8 mouse cellular contexts compared by ENCODE assay signal in genomic region chr1:193174143-193174733, GRCm38 (mm10). TPM values are rescaled to one million over a fixed set of nuclear protein-coding genes. Genes with fewer than 3 reads are reported as not detected.
DNase-seq lines count a peak whose midpoint lies in the region; ATAC-seq and TF ChIP-seq lines count a peak whose summit lies in the region.

No protein-coding gene starts in this region.

- no peak for TF ChIP-seq CTCF in lung, embryonic 14.5 days (IDR thresholded peaks at IDR 0.05; ENCODE audit: low read depth)

- H3K4me2 ChIP-seq in lung, embryonic 14.5 days: peak overlapping the region; percentile 85
- H3K4me2 ChIP-seq in embryonic facial prominence, embryonic 12.5 days (replicated peaks): peak overlapping the region; percentile 63
- H3K4me2 ChIP-seq in intestine, embryonic 14.5 days (ENCODE audit: low read length): peak overlapping the region; percentile 71
- H3K4me2 ChIP-seq in neural tube, embryonic 14.5 days (ENCODE audit: low read depth, low read length): peak overlapping the region; percentile 78

- H3K9ac ChIP-seq in lung, embryonic 14.5 days: peak overlapping the region; percentile 81
- peak overlapping the region; percentile 67; the same call in 1 of the 2 replicates for H3K9ac ChIP-seq in embryonic facial prominence, embryonic 12.5 days
- H3K9ac ChIP-seq in intestine, embryonic 14.5 days (ENCODE audit: low read length): peak overlapping the region; percentile 65
- H3K9ac ChIP-seq in neural tube, embryonic 14.5 days (replicated peaks; ENCODE audit: low read depth, low read length): no peak overlapping the region

- no peaks in the 10 kb centered on the region for H3K9me3 ChIP-seq in lung, embryonic 14.5 days (ENCODE audit: low read depth, low read length)
- no peaks in the 10 kb centered on the region for H3K9me3 ChIP-seq in embryonic facial prominence, embryonic 12.5 days
- no peaks in the 10 kb centered on the region for H3K9me3 ChIP-seq in intestine, embryonic 14.5 days (ENCODE audit: control insufficient read depth, low read length)
- H3K9me3 ChIP-seq in neural tube, embryonic 14.5 days (ENCODE audit: control insufficient read depth, low read length): no peaks in the 10 kb centered on the region

- H3K36me3 ChIP-seq in lung, embryonic 14.5 days (ENCODE audit: insufficient read depth): no peaks in the 10 kb centered on the region
- H3K36me3 ChIP-seq in embryonic facial prominence, embryonic 12.5 days: no peaks in the 10 kb centered on the region
- no peaks in the 10 kb centered on the region for H3K36me3 ChIP-seq in intestine, embryonic 14.5 days (ENCODE audit: control insufficient read depth, insufficient read depth, low read length)
- no peaks in the 10 kb centered on the region for H3K36me3 ChIP-seq in neural tube, embryonic 14.5 days (ENCODE audit: control insufficient read depth, insufficient read depth, low read length)

- H3K27ac ChIP-seq in lung, embryonic 14.5 days (ENCODE audit: low read depth): peak overlapping the region; percentile 85
- 0 out of 2 replicates have a peak overlapping the region, but pooled peaks have one; percentile 82 for H3K27ac ChIP-seq in embryonic facial prominence, embryonic 12.5 days
- H3K27ac ChIP-seq in intestine, embryonic 14.5 days (ENCODE audit: low read depth): peak overlapping the region; percentile 81
- H3K27ac ChIP-seq in neural tube, embryonic 14.5 days (ENCODE audit: low read depth, low read length): no peak overlapping the region

- H3K4me3 ChIP-seq in lung, embryonic 14.5 days (ENCODE audit: low read depth, low read length): peak overlapping the region; percentile 63
- peak overlapping the region; percentile 61 for H3K4me3 ChIP-seq in embryonic facial prominence, embryonic 12.5 days
- H3K4me3 ChIP-seq in intestine, embryonic 14.5 days (ENCODE audit: low read depth, low read length): peak overlapping the region; percentile 50
- peak overlapping the region; percentile 74 for H3K4me3 ChIP-seq in neural tube, embryonic 14.5 days (ENCODE audit: low read depth, low read length)

- H3K27me3 ChIP-seq in lung, embryonic 14.5 days (ENCODE audit: insufficient read depth, low read length): no peaks in the 10 kb centered on the region
- no peaks in the 10 kb centered on the region for H3K27me3 ChIP-seq in embryonic facial prominence, embryonic 12.5 days
- H3K27me3 ChIP-seq in intestine, embryonic 14.5 days (replicated peaks; ENCODE audit: control insufficient read depth, insufficient read depth, low read length): no peaks in the 10 kb centered on the region
- H3K27me3 ChIP-seq in neural tube, embryonic 14.5 days (ENCODE audit: control insufficient read depth, insufficient read depth, low read length): no peaks in the 10 kb centered on the region

- intact Hi-C loops in left cerebral cortex, postnatal 10 days (cut with DNase I): no loop called here

- 72% methylated on average over 13 of the region's 13 CpGs for WGBS in lung, embryonic 14.5 days
- WGBS in embryonic facial prominence, embryonic 12.5 days: 90% methylated on average over 13 of the region's 13 CpGs
- 82% methylated on average over 13 of the region's 13 CpGs for WGBS in intestine, embryonic 14.5 days
- 94% methylated on average over 13 of the region's 13 CpGs for WGBS in neural tube, embryonic 14.5 days

- ATAC-seq in lung, embryonic 14.5 days (ENCODE audit: insufficient read depth): no peak
- ATAC-seq in embryonic facial prominence, embryonic 12.5 days (ENCODE audit: insufficient number of reproducible peaks, insufficient read depth, low FRiP score, low TSS enrichment): no peak
- no peak for ATAC-seq in intestine, embryonic 14.5 days (replicated peaks; ENCODE audit: low FRiP score, low TSS enrichment, low read depth)
- no peak for ATAC-seq in neural tube, embryonic 14.5 days (ENCODE audit: low read depth)

- no peak for DNase-seq in lung, embryonic 14.5 days
- no peak for DNase-seq in lung, adult 18-20 months
- DNase-seq in intestine, embryonic 14.5 days (ENCODE audit: low spot score): no peak
- DNase-seq in left cerebral cortex, postnatal 10 days (ENCODE audit: extremely low spot score in 1 of 2, low spot score in 2 of 2): no peak
- no peak for DNase-seq in left cerebral cortex, adult 18-20 months (ENCODE audit: low spot score in 2 of 2)
- no peak for DNase-seq in layer of hippocampus, postnatal 10 days (ENCODE audit: low spot score in 2 of 2)

- H3K4me1 ChIP-seq in lung, embryonic 14.5 days (ENCODE audit: insufficient read depth): peaks cover 14% of the 10 kb centered on the region
- peaks cover 12% of the 10 kb centered on the region for H3K4me1 ChIP-seq in embryonic facial prominence, embryonic 12.5 days
- H3K4me1 ChIP-seq in intestine, embryonic 14.5 days (replicated peaks; ENCODE audit: control insufficient read depth, insufficient read depth, low read length): peaks cover 36% of the 10 kb centered on the region
- peaks cover 17% of the 10 kb centered on the region for H3K4me1 ChIP-seq in neural tube, embryonic 14.5 days (ENCODE audit: control insufficient read depth, insufficient read depth, low read length)

RNA-seq across cellular contexts. Expression of gene A130010J15Rik, which starts 6.4 kb away (rescaled TPM):
- 14.1 and 16.0 TPM in 2 replicates for polyA plus RNA-seq in lung, embryonic 14.5 days (2014; fragmentation: Nextera tagmentation; extraction: Ambion mirVana)
- polyA plus RNA-seq in embryonic facial prominence, embryonic 12.5 days (2016; fragmentation: Nextera tagmentation; extraction: Ambion mirVana): 16.3 and 18.1 TPM in 2 replicates
- polyA plus RNA-seq in intestine, embryonic 14.5 days (2014; fragmentation: Nextera tagmentation; extraction: Ambion mirVana): 15.6 and 17.1 TPM in 2 replicates
- polyA plus RNA-seq in neural tube, embryonic 14.5 days (2014; fragmentation: Nextera tagmentation; extraction: Ambion mirVana): 11.2 and 13.0 TPM in 2 replicates
- 1 to 10 TPM; 4.6 to 5.4 TPM for total RNA-seq in left cerebral cortex, postnatal 10 days (2021)
- 1 to 10 TPM; 3.1 to 4.3 TPM for total RNA-seq in left cerebral cortex, adult 18-20 months (2021)
- total RNA-seq in layer of hippocampus, postnatal 10 days (2021): 1 to 10 TPM; 6.7 to 7.3 TPM

RNA-seq across cellular contexts. Expression of gene Irf6, which starts 21.3 kb away (rescaled TPM):
- 12.0 and 12.3 TPM in 2 replicates for polyA plus RNA-seq in lung, embryonic 14.5 days (2014; fragmentation: Nextera tagmentation; extraction: Ambion mirVana)
- 17.3 and 18.3 TPM in 2 replicates for polyA plus RNA-seq in embryonic facial prominence, embryonic 12.5 days (2016; fragmentation: Nextera tagmentation; extraction: Ambion mirVana)
- polyA plus RNA-seq in intestine, embryonic 14.5 days (2014; fragmentation: Nextera tagmentation; extraction: Ambion mirVana): 69.1 and 71.5 TPM in 2 replicates
- polyA plus RNA-seq in neural tube, embryonic 14.5 days (2014; fragmentation: Nextera tagmentation; extraction: Ambion mirVana): 0.64 and 0.80 TPM in 2 replicates
- 1 to 10 TPM; 1.8 to 2.8 TPM for total RNA-seq in left cerebral cortex, postnatal 10 days (2021)
- total RNA-seq in left cerebral cortex, adult 18-20 months (2021): 1 to 10 TPM; 1.6 to 1.7 TPM
- 1 to 10 TPM; 1.0 TPM for total RNA-seq in layer of hippocampus, postnatal 10 days (2021)

RNA-seq across cellular contexts. Expression of gene Traf3ip3, which starts 27.3 kb away (rescaled TPM):
- 1.9 and 4.1 TPM in 2 replicates for polyA plus RNA-seq in lung, embryonic 14.5 days (2014; fragmentation: Nextera tagmentation; extraction: Ambion mirVana)
- 3.9 and 4.0 TPM in 2 replicates for polyA plus RNA-seq in embryonic facial prominence, embryonic 12.5 days (2016; fragmentation: Nextera tagmentation; extraction: Ambion mirVana)
- polyA plus RNA-seq in intestine, embryonic 14.5 days (2014; fragmentation: Nextera tagmentation; extraction: Ambion mirVana): 3.5 and 3.8 TPM in 2 replicates
- polyA plus RNA-seq in neural tube, embryonic 14.5 days (2014; fragmentation: Nextera tagmentation; extraction: Ambion mirVana): 1.1 and 3.4 TPM in 2 replicates
- total RNA-seq in left cerebral cortex, postnatal 10 days (2021): 1 to 10 TPM; 1.8 to 3.0 TPM
- total RNA-seq in left cerebral cortex, adult 18-20 months (2021): 1 to 10 TPM; 1.7 to 1.9 TPM
- 1 to 10 TPM; 2.7 to 3.0 TPM for total RNA-seq in layer of hippocampus, postnatal 10 days (2021)

RNA-seq across cellular contexts. Expression of gene Lamb3, which starts 33.3 kb away (rescaled TPM):
- polyA plus RNA-seq in lung, embryonic 14.5 days (2014; fragmentation: Nextera tagmentation; extraction: Ambion mirVana): 24.4 and 24.7 TPM in 2 replicates
- polyA plus RNA-seq in embryonic facial prominence, embryonic 12.5 days (2016; fragmentation: Nextera tagmentation; extraction: Ambion mirVana): 2.0 and 2.2 TPM in 2 replicates
- polyA plus RNA-seq in intestine, embryonic 14.5 days (2014; fragmentation: Nextera tagmentation; extraction: Ambion mirVana): 3.4 and 4.0 TPM in 2 replicates
- 0.23 TPM in 2 replicates for polyA plus RNA-seq in neural tube, embryonic 14.5 days (2014; fragmentation: Nextera tagmentation; extraction: Ambion mirVana)
- total RNA-seq in left cerebral cortex, postnatal 10 days (2021): 1 to 10 TPM; 1.4 to 2.1 TPM
- total RNA-seq in left cerebral cortex, adult 18-20 months (2021): 1 to 10 TPM in 1 of 2 experiments, under 1 TPM in 1; 0.98 to 2.2 TPM
- 1 to 10 TPM; 1.2 to 1.8 TPM for total RNA-seq in layer of hippocampus, postnatal 10 days (2021)

RNA-seq across cellular contexts. Expression of gene Diexf, which starts 44.2 kb away (rescaled TPM):
- polyA plus RNA-seq in lung, embryonic 14.5 days (2014; fragmentation: Nextera tagmentation; extraction: Ambion mirVana): 9.0 and 9.5 TPM in 2 replicates
- polyA plus RNA-seq in embryonic facial prominence, embryonic 12.5 days (2016; fragmentation: Nextera tagmentation; extraction: Ambion mirVana): 9.0 and 10.4 TPM in 2 replicates
- polyA plus RNA-seq in intestine, embryonic 14.5 days (2014; fragmentation: Nextera tagmentation; extraction: Ambion mirVana): 11.2 and 12.1 TPM in 2 replicates
- polyA plus RNA-seq in neural tube, embryonic 14.5 days (2014; fragmentation: Nextera tagmentation; extraction: Ambion mirVana): 9.1 and 12.6 TPM in 2 replicates
- 10 to 100 TPM; 15.0 to 17.8 TPM for total RNA-seq in left cerebral cortex, postnatal 10 days (2021)
- 10 to 100 TPM; 22.0 to 22.5 TPM for total RNA-seq in left cerebral cortex, adult 18-20 months (2021)
- total RNA-seq in layer of hippocampus, postnatal 10 days (2021): 10 to 100 TPM; 21.1 to 21.5 TPM
